Mouse (Mus musculus): Measurements from ENCODE around the gene Ppm1f. TPM values are rescaled to one million over a fixed set of nuclear protein-coding genes. Genes with fewer than 3 reads are reported as not detected.

Gene Ppm1f
- polyA plus RNA-seq, 1 experiment from 2014 or later, result 18.6 TPM

Other genes with a start within 250 kb of the Ppm1f start
- not detected in 2 replicates for gene Olfr19, start 220.1 kb upstream of the Ppm1f start, polyA plus RNA-seq (2014; fragmentation: Nextera tagmentation; extraction: Ambion mirVana)
- 0.26 and 0.30 TPM in 2 replicates for gene Spag6l, start 67.0 kb upstream of the Ppm1f start, polyA plus RNA-seq (2014; fragmentation: Nextera tagmentation; extraction: Ambion mirVana)
- gene Igll1, start 32.5 kb upstream of the Ppm1f start, polyA plus RNA-seq (2014; fragmentation: Nextera tagmentation; extraction: Ambion mirVana), result not detected in 2 replicates
- 47.5 and 51.3 TPM in 2 replicates for gene Top3b, start 25.7 kb upstream of the Ppm1f start, polyA plus RNA-seq (2014; fragmentation: Nextera tagmentation; extraction: Ambion mirVana)
- gene Vpreb1, start 25.6 kb upstream of the Ppm1f start, polyA plus RNA-seq (2014; fragmentation: Nextera tagmentation; extraction: Ambion mirVana), result 1.0 and 1.2 TPM in 2 replicates
- 154 and 162 TPM in 2 replicates for gene Mapk1, start 86.9 kb downstream of the Ppm1f start, polyA plus RNA-seq (2014; fragmentation: Nextera tagmentation; extraction: Ambion mirVana)
- 15.9 and 18.9 TPM in 2 replicates for gene Ypel1, start 173.2 kb downstream of the Ppm1f start, polyA plus RNA-seq (2014; fragmentation: Nextera tagmentation; extraction: Ambion mirVana)
- 97.6 and 107 TPM in 2 replicates for gene Ppil2, start 214.8 kb downstream of the Ppm1f start, polyA plus RNA-seq (2014; fragmentation: Nextera tagmentation; extraction: Ambion mirVana)
- 13.7 and 18.1 TPM in 2 replicates for gene 2610318N02Rik, start 228.7 kb downstream of the Ppm1f start, polyA plus RNA-seq (2014; fragmentation: Nextera tagmentation; extraction: Ambion mirVana)
- gene Sdf2l1, start 235.9 kb downstream of the Ppm1f start, polyA plus RNA-seq (2014; fragmentation: Nextera tagmentation; extraction: Ambion mirVana), result 26.4 and 32.4 TPM in 2 replicates
- gene Ydjc, start 248.2 kb downstream of the Ppm1f start, polyA plus RNA-seq (2014; fragmentation: Nextera tagmentation; extraction: Ambion mirVana), result 3.9 and 5.3 TPM in 2 replicates

Data from heart, embryonic 14.5 days (tissue).